Mouse (Mus musculus): ENCODE results near the gene Nav1.

Nav1 gene

DNA sequence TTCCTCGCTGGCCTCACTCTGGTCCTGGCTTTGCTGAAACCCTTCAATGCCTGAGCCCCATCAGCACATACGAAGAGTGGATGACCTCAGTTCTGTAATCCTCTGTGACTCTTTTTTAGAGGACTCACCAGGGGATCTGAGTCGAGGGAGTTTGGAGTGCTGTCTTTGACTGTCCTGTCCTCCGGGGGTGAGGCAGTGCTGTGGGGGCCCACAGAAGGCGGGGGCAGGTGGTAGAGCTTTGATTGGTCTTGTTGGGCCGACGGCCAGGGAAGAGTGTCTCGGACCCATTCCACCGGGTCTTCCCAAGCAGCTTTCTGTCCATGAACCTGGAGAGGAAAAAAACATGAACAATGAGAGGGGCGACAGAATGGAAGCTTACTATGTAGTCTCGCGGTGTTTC is 163.6 kb downstream of the Nav1 start:
- no peak for DNase-seq (ENCODE audit: low spot score in 2 of 2)

DNA sequence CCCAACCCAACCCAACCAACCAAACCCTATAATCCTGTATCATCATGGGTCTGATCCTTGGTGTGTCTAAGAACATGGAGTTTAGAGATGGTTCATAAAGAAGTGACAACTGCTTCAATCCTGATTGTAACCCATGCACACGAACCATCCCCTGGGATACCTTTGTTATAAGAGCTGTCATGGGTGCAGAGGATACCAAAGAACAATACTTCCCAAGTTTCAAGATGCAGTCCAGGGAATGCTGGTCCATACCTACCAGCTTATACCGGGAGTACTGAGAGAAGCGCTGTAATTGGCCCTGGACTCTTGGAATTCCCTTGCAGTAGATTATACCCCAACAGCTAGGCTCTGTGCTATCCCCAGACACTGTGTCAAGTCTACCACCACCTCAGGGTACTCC is 165.2 kb downstream of the Nav1 start:
- no peak for DNase-seq (ENCODE audit: low spot score in 2 of 2)

DNA sequence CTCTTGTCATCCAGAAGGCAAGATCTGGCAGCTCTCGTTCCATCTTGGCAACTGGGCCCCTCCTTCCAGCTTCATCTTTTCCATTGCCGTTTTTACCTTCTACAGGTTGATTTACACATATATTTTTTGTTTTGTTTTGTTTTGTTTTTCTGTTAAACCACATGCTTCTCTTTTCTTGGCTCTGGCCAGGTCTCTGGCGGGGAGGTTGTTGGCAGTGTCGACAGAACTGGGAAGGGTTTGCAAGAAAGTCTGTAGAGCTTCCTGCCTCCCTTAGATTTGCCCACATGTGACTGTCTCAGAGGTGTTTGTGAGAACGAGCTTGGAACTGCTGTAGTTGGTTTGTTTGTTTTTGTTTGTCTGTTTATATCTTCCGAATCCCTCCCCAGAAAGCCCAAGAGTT is 166.1 kb downstream of the Nav1 start:
- DNase-seq (ENCODE audit: low spot score in 2 of 2): no peak

DNA sequence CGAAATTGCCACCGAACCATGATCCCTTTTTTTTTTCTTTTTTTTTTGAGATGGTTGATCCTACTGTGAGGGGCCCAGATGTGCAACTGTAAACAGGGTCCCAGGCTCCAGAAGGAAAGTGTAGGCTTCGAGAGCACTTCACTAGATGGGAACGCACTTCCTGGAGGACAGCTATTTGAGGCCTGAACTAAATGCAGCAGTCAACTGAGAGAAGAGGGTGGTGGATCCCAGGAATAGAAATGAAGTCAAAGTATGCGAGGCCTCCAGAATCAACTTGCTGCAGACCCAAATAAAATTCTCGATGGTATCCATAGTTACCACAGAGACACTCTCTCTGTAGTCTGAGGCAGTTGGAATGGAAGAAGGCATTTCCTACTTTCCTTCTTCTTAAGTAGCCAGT is 168.3 kb downstream of the Nav1 start:
- DNase-seq (ENCODE audit: low spot score in 2 of 2): no peak

DNA sequence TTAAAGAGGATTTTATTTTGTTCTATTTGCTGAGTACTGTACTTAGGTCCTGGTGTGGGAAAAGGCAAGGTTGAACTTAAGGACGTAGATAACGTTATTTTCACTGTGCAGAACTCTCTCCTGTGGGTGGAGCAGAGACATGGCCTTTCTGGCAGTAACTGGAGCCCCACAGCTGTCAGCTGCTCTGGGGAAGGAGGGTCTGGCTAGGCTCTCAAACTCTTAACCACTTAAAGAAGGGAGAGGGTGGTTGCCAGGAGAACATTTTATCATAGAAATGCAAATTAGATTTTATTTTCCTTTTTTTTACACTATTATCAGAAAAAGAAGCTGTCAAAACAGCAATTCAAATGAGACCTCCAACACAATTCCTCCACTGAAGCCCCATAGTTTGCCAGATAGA is 171.3 kb downstream of the Nav1 start:
- no peak for DNase-seq (ENCODE audit: low spot score in 2 of 2)

DNA sequence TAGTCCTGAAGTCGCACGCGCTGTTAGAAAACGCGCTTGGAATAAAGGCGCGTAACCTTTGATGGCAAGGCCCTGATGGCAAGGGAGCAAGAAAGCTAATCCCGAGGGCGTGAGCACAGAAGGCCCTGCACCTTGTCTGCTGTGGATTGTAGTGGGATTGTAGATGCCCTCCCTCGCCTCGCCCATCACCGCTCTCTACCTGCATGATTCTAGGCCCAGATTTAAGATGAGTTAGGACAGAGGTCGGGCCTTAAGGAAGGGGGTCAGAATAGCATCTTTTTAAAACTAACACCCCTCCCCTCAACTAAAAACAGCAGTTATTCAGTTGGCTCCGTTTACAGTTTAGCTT is 176.5 kb downstream of the Nav1 start:
- DNase-seq (ENCODE audit: low spot score in 2 of 2): no peak

DNA sequence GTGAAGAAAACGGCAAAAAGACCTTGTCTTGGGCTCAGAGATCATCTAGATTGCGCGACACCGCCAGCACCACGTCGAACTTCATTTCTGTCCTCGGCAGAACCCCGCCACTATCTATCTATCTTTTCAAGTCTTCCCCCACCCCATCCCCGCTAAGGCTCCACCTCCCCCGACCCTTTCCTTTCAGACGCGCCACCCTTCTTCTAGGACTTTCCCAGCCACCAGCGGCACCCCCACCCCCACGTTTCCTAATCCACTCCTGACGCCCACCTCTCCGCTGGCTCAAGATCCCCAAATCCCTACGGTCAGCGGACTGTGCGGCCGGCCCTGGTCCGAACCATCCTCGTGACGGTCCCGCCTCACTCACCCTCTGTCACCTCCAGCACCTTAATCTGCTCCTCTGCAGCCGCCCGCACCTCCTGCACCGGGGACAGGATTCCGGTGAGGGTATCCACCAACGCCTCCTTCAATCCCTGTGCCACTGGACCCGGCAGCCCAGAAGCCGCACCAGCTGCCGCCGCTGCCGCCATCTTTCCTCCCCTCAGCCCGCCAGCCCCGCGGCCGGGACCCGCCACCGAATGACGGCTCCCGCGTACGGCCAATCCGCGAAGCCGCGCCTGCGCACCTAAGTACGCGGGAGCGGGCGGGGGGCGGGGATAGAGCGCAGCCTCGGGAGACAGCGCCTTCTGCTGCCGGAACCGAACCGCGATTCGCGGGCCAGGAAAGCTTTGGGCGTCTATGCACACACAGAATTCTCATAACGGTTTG is 177.0 kb downstream of the Nav1 start, which contains the start of gene Ipo9:
Ipo9 (minus strand) TSS at position 599 of the 768 bp plus-strand sequence.
- DNase-seq (ENCODE audit: low spot score in 2 of 2): peak; percentile 76 to 83

DNA sequence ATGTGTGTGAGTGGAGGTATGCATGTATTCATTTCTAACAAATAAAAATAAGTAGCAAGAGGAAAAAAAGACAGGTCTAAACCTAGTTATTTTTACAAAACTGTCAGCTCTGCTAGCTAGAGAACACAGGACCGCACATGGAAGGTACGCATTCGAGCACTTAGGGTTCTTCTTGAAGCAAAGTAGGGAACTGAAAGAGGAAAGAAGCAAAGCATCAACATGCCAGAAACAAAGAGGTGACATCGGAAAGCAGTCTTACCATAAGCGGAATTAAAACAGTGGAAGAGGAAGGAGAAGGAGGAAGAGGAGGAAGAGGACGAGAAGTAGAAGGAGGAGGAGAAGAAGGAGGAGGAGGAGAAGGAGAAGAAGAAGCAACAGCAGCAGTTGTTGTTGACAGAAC is 179.7 kb downstream of the Nav1 start:
- DNase-seq (ENCODE audit: low spot score in 2 of 2): no peak

DNA sequence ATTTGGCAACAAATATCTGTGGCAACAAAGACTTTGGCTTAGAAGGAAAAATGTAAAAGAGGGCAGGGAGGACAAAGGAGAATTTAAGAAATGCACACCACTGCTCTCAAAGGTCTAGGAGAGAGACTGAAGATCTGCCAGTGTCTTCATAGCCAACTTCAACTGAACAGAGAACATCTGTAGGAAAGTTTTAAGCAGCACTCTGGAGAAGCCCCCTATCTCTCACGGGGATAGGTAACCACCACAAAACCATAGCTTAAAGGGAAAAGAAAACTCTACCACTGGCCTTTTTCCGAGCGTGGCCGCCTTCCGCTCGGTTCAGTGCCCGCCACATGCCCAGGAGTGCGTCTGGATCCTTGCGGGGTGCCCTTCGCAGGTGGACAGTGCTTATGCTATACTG is 180.4 kb downstream of the Nav1 start:
- DNase-seq (ENCODE audit: low spot score in 2 of 2): no peak

DNA sequence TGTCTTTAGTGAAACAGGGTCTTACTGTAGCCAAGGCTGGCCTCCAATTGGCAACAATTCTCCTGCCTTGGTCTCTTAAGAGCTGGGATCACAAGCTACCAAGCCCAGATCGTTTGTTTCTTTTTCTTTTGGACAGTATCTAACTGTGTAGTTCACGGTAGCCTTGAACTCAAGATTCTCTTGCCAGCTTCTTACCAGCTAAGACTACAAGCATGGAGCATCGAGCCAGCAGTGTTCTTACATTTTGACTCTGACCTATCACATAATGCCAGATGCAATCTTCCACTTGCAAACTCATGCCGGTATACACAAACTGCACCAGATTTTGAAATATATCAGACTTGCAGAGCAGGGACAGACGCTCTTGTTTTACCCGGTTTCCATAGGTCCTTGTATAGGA is 184.3 kb downstream of the Nav1 start:
- DNase-seq (ENCODE audit: low spot score in 2 of 2): no peak

DNA sequence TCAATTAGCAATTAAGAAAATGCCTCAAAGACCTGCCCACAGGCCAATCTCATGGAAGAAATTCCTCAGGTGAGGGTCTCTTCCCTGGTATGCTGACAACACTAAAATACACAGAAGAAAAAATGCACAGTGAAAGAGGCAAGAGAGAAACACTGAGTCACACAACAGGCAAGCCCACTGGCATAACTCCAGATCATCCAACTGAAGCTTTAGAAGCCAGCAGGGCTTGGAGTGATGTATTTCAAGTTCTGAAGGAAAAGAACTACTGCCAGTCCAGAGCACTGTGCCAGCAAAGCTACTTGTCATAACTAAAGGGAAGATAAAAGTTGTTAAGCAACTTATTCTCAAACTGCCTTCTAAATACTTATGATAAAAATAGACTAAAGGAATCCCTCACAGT is 193.1 kb downstream of the Nav1 start:
- DNase-seq (ENCODE audit: low spot score in 2 of 2): no peak

DNA sequence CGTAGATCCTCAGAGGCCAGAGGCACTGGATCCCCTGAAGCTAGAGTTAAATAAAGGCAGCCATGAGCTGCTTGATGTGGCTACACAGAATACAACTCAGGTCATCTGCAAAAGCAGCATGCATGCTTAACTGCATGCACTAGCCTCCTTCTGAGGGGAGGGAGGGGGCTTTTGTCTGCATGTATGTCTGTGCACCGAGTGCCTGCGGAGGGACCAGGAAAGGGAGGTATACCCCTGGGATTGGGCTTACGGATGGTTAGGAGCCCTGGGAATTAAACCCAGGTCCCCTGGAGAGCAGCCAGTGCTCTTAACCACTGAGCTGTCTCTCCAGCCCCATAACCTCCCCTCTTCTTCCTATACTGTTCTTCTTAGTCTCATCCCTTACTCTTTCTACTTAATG is 195.0 kb downstream of the Nav1 start:
- DNase-seq (ENCODE audit: low spot score in 2 of 2): no peak

DNA sequence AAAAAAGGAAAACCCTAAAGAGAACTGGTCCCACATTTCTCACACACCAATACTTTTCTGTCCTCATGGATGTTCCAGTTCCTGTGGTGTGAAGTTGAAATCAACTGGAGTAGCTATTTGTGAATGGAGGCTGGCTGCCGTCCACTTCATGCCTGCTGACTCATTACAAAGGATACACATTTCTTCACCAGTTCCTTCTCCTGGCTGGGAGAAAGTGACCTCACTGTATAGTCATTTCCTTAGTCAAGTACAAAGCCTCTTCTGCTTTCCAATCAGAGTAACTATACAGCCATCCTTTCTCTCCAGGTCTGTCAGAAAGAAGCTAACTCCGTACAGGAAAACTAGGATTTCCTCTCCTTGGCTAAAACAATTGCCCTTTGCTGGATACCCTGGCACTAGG is 196.1 kb downstream of the Nav1 start:
- no peak for DNase-seq (ENCODE audit: low spot score in 2 of 2)

DNA sequence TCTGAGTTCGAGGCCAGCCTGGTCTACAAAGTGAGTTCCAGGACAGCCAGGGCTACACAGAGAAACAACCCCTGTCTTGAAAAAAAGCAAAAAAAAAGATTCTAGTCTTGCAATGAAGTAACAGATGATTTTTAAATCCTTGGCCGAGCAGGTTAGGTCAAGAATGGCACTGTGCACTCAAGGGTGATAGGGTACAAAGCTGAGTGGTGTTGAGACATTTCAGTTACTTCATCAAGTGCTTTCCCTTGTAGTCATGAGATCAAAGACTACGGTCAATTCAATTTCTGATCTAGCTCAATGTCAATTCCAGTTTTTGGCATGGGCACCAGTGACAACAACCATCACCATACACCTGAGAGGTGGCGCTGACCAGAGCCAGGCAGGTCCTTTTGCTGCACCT is 198.1 kb downstream of the Nav1 start:
- DNase-seq (ENCODE audit: low spot score in 2 of 2): no peak

DNA sequence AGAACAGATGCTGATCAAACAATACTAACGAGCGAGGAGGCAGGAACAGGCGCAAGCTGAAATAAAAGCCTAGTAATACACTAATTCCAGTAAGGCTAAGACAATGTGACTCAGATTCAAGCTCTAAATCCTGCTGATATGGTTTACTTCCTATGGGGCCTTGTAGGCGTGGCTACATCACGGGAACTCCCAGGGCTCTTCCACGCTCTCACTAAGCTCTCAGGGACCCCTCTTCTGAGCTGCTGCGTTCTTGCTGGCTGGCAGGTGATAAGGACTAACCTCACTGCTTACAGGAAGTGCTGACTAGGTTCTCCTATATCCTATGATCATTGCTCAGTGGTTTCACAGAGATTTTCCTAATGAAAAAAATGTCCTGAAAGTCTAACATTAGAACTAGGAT is 201.7 kb downstream of the Nav1 start:
- no peak for DNase-seq (ENCODE audit: low spot score in 2 of 2)

DNA sequence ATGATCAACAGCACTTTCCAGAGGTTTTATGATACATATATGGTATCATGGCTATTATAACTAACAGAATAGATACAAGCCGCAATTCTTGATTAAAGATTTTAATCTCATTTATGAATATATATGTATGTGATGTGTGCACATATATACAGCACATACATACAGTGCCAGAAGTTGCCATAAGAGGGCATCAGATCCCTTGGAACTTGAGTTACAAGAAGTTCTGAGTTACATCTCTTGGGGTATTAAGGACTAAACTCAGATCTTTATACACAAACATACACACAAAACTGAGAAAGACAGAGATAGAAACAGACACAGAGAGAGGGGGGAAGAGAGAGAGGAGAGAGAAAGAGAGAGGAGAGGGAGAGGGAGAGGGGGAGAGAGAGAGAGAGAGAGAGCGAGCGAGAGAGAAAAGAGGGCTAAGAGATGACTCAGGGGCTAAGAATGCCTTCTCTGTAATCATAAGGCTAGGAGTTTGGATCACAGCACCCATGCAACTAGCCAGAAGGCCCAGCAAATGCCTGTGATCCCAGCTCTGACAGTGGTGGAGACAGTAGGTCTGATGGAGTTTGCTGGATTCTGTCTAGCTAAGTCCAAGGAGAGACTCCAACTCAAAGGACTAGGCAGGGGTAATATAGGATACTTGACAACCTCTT is 205.5 kb downstream of the Nav1 start:
- no peak for DNase-seq (ENCODE audit: low spot score in 2 of 2)

DNA sequence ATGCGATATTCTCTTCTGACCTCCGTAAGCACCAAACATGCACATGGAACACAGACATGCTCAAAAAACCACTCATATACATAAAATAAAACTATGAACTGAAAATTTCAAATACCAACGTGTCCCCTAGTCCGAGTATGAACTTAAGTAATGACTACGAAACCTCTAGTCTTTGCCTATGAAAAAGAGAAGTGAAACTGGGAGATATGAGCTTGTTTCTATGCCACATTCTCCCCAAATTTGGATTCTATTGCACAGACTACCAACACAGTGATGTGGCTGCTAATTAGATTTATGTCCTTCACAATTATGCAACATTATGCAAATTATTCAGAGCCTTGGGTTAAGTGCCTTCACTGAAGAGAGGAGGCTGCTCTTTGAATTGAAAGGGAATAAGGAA is 207.6 kb downstream of the Nav1 start:
- no peak for DNase-seq (ENCODE audit: low spot score in 2 of 2)

DNA sequence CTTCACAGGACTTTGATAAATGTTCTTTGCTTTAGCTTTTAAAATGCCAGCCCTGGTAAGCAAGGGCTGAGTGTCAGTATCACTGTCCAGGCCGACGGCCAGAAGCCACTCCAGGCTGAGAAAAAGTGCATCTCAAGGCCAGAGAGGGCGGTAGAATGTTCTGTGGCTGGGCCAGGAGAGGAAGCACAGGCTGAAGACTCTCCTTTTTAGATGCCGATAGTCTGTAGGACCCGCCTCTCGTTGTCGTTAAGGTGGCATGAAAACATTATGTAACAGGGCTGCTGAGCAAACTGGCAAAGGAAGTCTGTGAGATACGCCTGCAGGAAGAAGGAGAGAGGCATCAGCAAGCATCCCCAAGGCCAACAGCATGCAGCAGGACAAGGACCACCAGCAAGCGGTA is 221.9 kb downstream of the Nav1 start:
- DNase-seq (ENCODE audit: low spot score in 2 of 2): no peak
